Mouse (Mus musculus): Measurements from ENCODE around the gene Lbhd1. TPM values are rescaled to one million over a fixed set of nuclear protein-coding genes. Genes with fewer than 3 reads are reported as not detected.
"Not testable (repeated sequence)": the region's sequence is repeated elsewhere in the genome, so short reads cannot be mapped to it uniquely, and the experiment has no call there.

Lbhd1 gene
- total RNA-seq (2015) (29.0 and 50.8 TPM in 2 replicates), total RNA-seq (2017) (5.2 and 7.5 TPM in 2 replicates)

DNA sequence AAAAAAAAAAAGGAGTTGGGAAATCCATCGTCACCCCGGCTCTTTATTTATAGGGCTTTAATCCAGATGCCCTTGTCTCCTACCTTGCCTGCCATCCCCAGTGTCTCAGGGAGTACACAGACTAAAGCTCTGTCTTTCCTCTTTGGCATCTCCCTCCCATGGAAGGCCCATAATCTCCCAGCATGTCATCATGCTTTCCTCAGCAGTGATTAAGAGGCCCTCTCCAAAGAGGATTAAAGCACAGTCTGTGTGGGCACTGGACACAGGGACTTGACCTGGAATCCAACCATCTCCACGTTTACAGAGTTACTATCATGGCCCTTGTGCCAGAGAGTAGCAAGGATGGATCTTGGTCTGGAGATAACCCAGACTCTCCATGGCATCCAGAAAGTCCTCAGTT is at the start of gene Lbhd1, which contains the start of gene Gm49403:
TSS of gene Lbhd1 (plus strand) at position 117 of the 400 bp plus-strand sequence.
TSS of gene Gm49403 (plus strand) at position 315 of the 400 bp plus-strand sequence.
- no peak for ATAC-seq (ENCODE audit: poor library complexity, severe bottlenecking)

DNA sequence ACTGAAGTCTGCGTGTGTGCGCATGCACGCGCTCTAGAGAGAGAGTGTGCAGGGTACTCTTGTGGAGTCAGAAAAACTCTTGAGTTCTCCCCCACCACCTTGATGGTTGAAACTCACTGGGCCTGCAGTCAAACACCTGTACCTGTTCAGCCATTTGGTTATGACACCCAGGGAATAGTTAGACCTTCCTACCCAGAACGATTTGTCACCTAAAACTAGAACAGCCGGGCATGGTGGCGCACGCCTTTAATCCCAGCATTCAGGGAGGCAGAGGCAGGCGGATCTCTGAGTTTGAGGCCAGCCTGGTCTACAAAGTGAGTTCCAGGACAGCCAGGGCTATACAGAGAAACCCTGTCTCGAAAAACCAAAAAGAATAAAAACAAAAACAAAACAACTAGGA is 47.2 kb upstream of the Lbhd1 start:
- not testable (repeated sequence) for ATAC-seq (ENCODE audit: poor library complexity, severe bottlenecking)

DNA sequence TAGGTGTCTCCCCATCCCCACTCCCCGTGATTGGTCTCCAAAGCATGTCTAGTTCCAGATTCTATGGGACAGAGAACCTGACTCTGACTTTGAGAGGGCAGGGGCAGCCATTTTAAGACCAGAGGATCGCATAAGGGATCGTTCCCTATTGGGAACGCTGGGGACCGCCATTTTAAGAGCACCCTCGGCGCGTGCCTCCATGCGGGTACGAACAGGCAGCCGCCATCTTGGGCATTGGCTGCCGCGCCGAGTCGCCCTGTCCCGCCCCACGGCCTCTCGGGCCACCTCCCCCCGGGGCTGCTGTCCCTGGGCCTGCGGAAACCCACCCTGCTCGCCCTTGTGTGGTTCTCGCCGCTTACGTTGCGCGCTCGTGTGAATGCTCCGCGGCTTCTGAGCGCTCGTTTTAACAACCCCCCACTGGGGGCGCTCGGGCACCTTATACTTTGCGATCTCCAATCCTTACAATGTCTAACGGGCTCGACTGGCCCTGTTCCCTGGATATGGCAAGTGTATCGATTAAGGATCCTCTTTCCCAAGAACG is 46.2 kb upstream of the Lbhd1 start, which contains the start of gene Bscl2:
TSS of gene Bscl2 (plus strand) at position 217 of the 541 bp plus-strand sequence.
- peak; percentile 79 for ATAC-seq (ENCODE audit: poor library complexity, severe bottlenecking)

DNA sequence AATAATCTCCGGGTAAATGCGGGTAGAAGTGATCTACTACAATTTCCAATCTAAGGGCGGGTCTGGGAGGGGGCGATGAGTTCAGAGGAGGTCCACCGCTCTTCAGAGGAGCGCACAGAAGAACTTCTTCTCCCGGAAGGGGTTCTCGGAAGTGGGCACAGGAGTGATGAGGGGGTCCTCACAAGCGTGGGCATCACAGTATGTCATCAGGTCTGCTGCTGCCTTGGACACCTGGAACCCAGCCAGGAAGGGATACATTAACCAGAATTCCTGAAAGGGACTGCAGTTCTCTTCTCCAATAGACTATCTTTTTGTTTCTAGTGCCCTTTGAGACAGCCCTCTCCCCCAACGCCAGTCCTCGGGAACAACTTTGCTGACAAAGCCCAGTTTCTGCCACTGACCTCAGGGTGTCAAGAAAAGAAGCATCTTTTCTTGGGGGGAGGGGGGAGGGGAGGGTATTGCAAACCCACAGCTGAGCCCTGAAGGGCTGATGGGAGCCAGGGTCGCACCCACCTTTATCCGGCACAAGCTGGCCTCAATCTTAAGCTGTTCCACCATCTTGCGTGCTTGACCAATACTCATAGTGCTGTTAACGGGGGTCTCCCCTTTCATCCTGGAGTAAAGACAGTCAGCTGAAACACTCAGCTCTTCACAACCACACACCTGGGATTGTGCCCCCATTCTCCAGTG is 45.3 kb upstream of the Lbhd1 start:
- ATAC-seq (ENCODE audit: poor library complexity, severe bottlenecking) = no peak

DNA sequence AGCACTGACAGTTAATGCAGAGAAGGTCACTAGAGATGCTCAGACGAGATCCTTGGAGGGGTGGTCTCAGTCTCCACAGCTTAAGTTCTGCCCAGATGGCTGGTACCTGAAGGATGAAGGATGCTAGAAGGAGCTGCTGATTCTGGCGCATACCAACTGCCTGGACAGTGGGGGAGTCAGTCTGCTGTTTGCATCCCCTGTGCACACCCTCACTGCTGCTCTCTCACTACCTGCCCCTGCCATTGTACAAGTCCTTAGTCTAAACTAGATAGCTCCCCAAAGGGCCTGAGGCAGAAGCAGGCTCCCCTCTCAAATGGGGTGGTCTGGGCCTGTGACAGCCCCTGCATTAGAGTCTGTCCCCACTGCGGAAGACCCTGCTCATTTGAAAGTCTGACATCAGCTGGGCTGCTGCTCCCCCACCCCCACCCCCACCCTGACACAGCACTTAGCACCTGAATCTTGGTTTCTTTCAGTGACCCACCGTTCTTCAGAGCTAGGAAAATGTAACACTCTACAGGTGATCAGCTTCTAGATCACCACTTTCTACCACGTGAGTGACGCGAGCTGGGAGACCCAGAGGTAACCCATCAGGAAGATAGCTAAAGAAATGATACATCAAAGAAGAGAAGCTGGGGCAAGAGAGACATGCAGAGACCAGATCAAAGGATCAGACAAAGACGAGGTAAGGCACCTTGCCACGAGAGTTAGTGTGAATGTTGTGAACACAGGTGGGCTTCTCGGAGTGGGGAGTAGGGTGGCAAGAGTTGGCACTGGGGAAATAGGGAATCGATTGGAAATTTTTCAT is 44.2 kb upstream of the Lbhd1 start, which contains the start of gene Gng3:
TSS of gene Gng3 (minus strand) at position 92 of the 805 bp plus-strand sequence.
- no peak for ATAC-seq (ENCODE audit: poor library complexity, severe bottlenecking)

DNA sequence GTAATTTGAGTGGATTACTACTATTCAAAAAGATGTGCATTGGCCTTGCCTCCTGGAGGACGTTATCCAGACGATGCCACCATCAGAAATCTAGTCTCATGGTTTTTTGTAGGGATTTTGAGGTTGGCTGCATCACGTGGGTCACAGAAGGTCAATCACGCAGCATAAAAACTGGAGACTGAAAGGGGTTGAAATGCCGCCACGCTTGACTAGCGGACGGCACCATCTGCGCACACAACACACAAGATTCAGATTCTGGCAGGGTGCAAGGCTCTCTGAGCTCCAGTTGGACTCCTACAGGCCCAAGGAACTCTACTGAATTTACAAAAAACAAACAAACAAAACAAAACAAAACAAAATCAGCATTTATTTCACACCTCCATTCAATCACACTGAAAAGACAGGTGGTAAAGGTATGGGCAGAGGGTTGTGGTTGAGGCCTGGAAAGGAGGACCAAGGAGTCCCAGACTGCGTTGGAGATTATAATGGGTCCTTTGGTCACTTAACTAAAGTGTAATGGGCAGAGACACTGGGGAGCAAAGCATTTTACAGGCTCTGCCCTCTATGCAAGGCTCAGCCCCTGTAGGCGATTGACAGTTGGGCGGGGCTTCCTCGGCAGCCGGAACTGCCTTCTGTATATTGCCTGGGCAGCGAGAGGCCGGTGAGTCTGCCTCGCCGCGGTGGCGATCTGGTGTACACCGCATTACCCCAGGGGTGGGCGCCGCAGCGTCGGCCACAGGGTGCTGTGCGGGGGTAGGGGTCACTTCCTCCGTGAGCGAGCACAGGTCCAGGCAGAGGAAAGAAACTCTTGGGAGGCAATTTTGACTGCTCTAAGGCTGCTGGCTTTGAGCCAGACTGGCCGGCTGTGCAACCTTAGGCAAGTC is 43.4 kb upstream of the Lbhd1 start:
- peak; percentile 78 for ATAC-seq (ENCODE audit: poor library complexity, severe bottlenecking)

DNA sequence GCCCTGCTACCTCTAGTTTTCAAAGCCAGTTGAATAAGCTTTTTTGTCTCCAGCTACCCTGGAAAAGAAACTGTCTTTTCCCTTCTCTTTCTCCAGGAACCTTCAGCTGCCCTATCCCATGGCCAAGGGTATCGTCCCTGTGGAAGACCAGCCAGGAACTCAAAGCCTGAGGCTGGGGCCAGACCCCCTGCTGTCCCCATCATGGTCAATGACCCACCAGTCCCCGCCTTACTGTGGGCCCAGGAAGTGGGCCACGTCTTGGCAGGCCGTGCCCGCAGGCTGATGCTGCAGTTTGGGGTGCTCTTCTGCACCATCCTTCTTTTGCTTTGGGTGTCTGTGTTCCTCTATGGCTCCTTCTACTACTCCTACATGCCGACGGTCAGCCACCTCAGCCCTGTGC is 42.5 kb upstream of the Lbhd1 start:
- no peak for ATAC-seq (ENCODE audit: poor library complexity, severe bottlenecking)

DNA sequence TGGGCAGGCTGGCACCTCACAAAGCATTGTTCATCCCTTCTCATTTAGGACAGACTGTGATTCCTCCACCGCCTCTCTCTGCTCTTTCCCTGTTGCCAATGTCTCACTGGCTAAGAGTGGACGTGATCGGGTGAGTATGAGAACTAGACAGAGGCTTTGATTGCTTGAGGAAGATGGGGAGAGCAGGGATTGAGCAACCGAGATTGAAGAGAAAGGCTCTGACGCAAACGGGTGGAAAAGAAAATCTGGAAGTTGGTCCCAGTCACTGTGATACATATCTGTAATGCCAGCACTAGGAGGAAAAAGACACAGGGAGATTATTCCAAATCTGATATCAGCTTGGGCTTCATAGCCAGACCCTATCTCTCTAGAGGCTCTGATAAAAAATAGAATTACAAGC is 40.6 kb upstream of the Lbhd1 start:
- ATAC-seq (ENCODE audit: poor library complexity, severe bottlenecking) = no peak

DNA sequence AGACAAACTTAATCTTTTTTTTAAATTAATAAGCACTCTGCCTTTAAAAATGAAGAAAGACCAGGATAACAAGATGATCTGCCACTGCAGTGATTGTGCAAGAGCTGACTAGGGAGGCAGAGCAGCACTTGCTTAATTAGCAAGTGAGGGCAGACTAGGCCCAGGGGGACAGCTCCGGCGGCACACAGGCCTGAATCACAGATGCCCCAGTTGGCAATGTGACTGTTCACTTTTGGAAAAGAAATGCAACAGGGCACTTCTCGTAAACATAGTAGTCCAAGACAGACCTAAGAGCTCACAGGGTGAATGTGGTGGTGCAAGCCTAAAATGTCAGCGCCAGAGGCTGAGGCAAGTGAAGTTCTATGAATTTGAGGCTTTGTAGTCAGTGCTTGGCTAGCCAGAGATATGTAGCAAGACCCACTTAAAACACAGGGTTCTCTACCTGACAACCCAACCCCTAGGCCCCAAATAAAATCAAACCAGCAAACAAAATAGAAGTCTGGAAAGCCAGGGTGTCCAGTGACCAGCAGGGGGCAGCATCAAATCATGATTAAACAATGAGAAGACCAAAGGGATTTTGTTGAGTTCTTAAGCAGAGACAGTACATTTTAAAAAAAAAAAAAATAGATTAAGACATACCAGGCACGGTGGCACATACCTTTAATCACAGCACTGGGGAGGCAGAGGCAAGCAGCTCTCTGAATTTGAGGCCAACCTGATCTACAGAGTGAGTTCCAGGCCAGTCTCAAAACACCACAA is 39.0 kb upstream of the Lbhd1 start:
- peak; percentile 64 for ATAC-seq (ENCODE audit: poor library complexity, severe bottlenecking)

DNA sequence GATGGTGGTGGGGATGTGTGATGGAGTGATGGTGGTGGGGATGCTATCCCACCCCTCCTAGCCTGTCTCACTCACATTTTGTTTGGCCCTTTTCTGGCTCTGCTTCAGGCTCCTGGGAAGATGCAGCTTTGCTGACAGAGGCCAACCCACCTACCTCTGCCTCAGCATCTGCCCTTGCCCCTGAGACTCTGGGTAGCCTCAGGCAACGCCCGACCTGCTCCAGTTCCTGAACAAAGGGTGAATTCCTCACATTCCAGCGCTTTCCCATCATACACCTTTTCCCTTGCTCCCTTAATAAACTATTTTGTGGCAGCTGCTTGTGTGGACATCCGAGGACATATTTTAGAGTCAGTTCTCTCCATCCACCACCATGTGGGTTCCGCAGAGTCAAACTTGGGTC is 35.2 kb upstream of the Lbhd1 start:
- no peak for ATAC-seq (ENCODE audit: poor library complexity, severe bottlenecking)

DNA sequence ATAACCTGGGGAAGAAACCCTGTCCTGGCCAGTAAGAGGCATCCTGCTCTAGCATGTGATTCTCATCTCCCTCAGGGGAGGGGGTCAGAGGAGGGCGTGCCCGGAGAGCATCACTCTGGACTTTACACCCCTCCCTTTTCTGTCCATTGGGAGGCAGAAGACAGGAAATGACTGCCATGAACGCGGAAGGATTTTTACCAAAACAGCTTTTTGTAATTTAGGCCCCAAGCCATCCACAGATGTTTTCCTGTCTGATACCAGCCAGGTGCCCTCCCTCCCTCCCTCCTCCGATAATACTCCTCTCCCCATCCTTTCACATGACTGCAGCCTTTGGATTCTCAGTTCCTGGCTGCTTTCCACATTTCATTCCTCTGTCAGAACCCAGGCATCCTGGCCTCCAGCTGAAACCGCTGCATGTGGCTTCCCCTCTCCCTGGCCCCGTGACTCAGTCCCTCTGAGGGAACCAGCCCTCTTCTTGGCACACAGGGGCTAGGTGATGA is 33.1 kb upstream of the Lbhd1 start, which contains the start of gene Lrrn4cl:
TSS of gene Lrrn4cl (plus strand) at position 367 of the 500 bp plus-strand sequence.
- ATAC-seq (ENCODE audit: poor library complexity, severe bottlenecking) = no peak

DNA sequence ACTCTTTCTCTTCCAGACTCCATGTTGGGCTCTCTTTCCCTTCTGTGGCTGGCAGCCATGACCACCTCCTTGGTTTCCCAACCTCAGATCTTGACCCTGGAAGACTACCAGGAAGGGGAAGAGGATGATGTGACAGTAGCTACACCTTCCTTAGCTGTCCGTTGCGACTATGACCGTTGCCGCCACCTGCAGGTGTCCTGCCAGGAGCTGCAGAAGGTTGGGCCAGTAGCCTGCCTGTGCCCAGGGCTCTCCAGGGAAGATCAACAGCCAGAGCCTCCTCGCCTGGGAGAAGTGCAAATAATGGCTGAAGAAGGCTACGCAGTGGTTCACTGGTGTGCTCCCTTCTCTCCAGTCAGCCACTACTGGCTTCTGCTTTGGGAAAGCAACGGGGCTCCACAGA is 31.9 kb upstream of the Lbhd1 start:
- ATAC-seq (ENCODE audit: poor library complexity, severe bottlenecking) = no peak

DNA sequence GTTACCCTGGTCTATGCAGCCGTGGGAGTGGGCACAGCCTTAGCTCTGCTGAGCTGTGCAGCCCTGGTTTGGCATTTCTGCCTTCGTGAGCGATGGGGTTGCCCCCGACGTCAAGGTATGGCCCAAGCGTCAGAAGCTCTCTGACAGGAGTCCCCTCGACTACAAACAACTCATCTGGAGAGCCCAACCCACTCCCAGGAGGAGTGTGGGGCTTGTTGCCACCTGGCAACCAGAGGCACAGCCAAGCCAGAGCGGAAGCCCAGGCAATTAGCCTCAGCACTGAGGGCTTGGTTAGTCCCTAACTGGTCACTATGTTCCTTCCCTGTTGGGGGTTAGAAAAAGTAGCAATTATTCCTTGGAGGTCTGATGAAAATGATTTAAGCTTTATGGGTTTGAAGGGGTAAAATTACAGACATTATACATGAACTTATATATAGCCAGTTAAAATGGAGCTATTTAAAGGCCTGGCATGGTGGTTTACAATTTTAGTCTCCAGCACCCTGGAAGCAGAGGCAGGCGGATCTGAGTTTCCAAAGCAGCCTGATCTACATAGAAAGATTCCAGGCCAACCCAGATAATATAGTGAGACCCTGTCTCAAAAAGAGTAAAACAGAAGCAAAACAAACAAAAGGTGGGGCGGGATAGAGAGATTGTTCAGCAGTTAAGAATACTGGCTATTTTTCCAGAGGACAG is 31.1 kb upstream of the Lbhd1 start:
- ATAC-seq (ENCODE audit: poor library complexity, severe bottlenecking) = no peak

DNA sequence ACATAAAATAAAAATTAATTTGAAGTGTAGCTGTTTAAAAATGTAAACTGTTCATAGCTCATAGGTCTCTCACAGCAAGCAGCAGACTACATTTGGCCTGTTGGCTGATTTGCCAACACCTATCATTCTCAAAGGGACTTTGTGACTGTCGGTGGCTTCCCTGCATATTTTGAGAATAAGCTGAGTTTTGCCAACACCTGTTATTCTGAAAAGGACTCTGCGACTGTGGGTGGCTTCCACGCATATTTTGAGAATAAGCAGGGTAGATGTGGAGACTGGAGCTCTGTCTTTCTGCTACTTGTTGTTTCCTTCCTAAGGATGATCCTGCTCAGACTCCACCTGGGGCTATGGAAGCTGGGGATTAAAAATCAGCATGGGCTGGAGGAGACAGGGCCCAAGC is 30.4 kb upstream of the Lbhd1 start:
- no peak for ATAC-seq (ENCODE audit: poor library complexity, severe bottlenecking)

DNA sequence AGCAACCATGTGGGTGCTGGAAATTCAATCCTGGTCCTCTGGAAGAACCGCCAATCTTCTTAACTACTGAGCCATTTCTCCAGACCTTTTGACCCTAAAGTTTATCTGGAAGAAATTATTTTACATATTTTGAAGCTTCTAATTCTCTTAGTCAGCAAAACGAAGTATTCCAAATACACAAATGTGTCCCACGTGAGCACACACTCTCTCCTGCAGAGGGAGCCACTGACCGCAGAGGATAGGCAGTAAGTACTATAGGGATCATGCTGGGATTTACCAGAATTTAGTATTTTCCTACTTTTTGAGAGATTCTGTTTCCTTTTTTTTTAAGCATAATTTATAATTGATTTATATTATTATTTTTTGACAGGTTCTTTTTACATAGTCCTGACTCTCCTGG is 25.8 kb upstream of the Lbhd1 start:
- peak; percentile 52; the same call in 1 of the 2 replicates for ATAC-seq (ENCODE audit: poor library complexity, severe bottlenecking)

DNA sequence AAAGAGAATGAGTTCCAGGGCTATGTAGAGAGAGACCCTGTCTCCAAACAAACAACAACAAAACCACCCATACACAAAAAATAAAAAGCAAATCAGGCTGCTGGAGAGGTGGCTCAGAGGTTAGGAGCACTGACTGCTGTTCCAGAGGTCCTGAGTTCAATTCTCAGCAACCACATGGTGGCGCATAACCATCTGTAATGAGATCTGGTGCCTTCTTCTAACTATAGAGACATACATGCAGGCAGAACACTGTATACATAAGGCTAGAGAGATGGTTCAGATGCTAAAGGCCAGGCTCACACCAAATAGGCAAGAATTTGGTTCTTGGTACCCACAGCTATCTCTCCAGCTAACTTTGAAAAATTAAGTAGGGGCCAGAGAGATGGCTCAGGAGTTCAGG is 24.5 kb upstream of the Lbhd1 start:
- ATAC-seq (ENCODE audit: poor library complexity, severe bottlenecking) = no peak

DNA sequence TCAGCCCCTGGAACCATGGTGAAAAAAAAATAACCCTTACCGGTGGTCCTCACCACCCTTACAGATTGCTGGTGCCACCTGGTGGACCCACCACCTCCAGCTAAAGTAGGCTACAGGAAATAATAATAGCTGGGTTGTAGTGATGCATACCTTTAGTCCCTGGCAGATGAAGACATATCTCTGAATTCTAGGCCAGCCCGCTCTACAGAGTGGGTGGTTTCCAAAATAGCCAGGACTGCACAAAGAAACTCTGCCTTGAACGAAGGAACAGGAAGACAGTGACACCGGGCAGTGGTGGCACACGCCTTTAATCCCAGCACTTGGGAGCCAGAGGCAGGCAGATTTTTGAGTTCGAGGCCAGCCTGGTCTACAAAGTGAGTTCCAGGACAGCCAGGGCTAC is 19.3 kb upstream of the Lbhd1 start:
- no peak for ATAC-seq (ENCODE audit: poor library complexity, severe bottlenecking)

DNA sequence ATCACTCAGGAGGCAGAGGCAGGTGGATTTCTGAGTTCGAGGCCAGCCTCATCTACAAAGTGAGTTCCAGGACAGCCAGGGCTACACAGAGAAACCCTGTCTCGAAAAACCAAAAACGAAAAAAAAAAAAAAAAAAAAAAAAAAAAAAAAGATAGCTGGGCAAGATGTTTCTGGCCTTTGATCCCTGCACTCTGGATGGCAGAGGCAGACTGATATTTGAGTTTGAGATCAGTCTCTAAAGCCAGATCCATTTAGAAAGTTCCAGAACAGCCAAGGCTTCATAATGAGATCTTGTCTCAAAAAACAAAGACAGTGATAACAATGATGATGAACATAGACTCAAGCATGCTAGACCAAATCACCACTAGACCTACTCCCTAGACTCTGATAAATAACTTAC is 13.2 kb upstream of the Lbhd1 start:
- not testable (repeated sequence) for ATAC-seq (ENCODE audit: poor library complexity, severe bottlenecking)

DNA sequence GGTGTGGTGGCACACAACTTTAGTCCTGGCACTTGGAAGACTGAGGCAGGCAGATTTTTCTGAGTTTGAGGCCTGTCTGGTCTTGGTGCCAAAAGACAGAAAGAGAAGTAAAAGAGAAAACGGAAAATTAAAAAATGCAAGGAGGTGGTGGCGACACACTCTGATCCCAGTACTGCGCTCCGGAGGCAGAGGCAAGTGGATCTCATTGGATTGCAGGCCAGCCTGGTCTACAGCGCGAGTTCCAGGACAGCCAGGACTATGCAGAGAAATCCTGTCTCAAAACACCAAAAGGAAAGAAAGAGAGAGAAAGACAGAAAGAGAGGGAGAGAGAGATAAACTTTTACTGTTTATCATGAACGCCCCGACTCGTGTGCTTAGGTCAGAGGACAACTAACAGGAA is 12.7 kb upstream of the Lbhd1 start:
- ATAC-seq (ENCODE audit: poor library complexity, severe bottlenecking) = no peak; the same call in 1 of the 2 replicates
